Mouse (Mus musculus) regulatory T cell (primary cell): Measurements from ENCODE around the gene Ror1.

Experiments
- in situ Hi-C: fragments of 300-600 bp; cut with MboI, MseI; formaldehyde crosslinking; loops from one replicate; pipeline ENCODE4 v1.15.1; 2025; ENCODE audit warnings: high pct_unique_total_duplicates

Gene Ror1

DNA sequence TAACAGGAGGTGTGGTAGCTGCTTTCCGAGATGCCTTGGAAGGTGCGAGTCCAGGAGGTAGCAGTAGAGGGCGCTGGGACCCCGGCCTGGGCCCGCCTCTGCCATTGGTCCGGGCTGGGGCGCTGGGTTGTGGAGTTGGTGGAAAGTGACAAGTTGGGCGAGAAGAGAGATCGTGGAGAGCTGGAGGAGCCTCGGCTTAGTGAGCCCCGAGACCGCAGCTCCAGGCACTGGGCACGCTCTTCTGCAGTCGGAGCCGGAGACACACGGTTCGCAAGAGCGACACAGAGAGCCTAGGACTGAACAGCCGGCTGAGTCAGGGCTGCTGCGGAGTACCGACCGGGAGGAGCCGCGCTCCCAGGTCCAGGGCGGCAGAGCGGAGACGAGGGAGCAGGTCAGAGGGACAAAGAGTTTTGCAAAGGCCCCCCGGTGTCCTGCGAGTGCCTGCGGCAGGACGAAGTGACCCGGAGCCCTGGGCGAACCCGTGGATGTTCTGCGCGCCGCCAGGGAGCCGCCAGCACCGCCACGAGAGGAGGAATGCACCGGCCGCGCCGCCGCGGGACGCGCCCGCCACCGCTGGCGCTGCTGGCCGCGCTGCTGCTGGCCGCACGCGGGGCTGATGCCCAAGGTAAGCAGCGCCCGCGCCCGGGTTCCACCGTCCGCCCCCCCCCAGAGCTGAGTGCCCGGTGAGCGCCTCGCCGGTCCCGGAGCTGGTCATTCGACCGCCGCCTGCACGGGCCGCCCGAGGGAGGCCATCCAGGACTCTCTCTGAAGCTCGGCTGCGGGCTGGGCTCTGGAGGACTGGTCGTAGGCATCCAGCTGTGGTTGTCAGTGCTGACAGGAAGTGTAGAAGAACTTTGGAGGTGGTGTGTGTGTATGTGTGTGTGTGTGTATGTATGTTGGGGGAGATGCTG, at the start of gene Ror1:
Gene Ror1 (plus strand): TSS at position 107 of the 911 bp plus-strand sequence.
- in situ Hi-C loops: no loop called here

- in situ Hi-C loops: loop anchor here (25.0 kb wide), 1 partner anchor 490 kb away; no protein-coding TSS in a partner anchor
Observed at GRCm38 (mm10) chr4:100047066-100047465, 48.5 kb upstream of the Ror1 start.

DNA sequence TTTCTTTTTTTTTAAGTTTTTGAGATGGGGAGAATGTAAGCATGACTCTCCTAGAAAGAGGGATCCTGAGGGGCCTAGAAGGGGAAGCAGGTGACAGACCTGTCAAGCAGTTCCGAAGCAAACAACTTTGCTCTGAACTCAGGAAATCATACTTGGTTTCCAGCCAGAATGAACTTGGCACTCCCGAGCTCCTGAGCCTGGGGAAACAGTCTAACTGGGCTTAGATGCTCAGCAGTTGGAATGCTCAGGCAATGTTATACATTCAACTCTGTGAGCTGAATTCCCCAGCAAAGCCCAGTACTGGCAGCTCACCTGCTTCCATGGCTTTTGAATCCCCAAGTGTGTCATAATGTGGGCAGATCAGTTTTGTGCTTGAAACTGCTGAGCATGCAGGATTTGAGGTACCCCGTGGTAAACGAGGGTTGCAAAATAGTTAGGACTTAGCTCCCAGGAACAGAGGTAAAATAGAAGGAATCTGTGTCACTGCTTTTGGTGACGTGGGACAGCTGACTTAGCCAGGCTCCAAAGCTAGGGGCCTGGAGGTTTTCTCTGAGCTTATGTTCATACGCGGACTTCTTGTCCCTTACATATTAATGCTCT, 47.1 kb upstream of the Ror1 start:
- in situ Hi-C loops: loop anchor here (25.0 kb wide), 1 partner anchor 489 kb away; no protein-coding TSS in a partner anchor

- in situ Hi-C loops: no loop called here
Observed at GRCm38 (mm10) chr4:100051767-100052166, 43.8 kb upstream of the Ror1 start.

GRCm38 (mm10) chr4:100052258-100052657, 43.3 kb upstream of the Ror1 start:
- in situ Hi-C loops: no loop called here

DNA sequence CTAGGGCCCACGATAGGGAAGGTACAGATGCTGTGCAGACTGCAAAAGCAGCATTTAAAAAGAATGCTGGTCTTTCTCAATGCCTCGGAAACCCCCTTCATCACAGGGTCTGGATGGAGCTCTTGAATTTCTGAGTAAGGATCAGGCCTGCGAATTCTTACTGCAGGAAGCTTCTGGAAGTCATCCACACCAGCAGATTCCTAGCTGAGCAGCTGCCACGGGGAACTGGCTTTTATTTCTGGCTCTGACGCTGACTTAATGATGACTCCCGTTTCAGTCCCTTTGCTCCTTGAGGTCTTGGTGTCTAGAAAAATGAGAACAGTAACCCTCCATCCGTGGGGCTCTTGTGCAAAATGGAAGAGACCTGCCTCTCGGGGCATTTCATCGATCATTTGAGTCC, 39.5 kb upstream of the Ror1 start:
- in situ Hi-C loops: no loop called here

DNA sequence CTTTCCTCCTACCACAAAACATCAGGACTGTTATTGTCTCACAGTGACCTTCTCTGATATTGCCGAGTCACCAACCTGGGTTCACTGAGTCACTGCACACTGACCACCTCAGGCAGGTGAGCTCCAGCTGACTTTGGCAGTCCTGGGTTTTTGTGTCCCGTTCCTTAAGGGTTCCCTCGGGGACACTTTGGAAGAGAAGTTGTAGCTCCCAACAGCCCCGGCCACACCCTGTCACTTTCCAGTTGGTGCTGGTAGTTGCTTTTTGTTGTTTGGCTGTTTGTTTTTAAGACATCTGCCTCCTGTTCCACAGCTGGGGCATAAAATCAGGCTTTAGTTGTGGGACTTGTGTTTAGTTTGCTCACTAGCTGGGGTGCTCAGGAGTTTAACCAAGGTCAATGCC, 39.1 kb upstream of the Ror1 start:
- in situ Hi-C loops: no loop called here

GRCm38 (mm10) chr4:100057381-100057780, 38.2 kb upstream of the Ror1 start:
- in situ Hi-C loops: no loop called here

DNA sequence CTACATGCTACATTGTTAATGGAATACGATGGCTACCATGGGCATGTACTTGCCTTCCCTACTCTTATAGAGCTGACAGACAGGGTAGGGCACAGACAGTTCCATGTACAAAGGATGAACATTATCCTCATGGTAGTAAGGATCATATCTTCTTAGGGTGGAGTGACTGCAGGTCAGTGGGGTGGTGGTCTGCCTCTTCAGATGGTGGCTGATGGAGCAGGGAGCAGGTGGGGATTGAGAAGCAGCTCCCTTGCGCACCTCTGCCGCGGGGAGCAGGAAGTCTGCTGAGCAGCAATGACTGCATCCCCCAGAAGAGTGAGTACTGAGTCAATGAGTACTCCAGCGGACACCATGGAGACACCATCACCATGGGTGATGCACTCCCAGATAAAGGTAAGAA, 37.0 kb upstream of the Ror1 start:
- in situ Hi-C loops: no loop called here

DNA sequence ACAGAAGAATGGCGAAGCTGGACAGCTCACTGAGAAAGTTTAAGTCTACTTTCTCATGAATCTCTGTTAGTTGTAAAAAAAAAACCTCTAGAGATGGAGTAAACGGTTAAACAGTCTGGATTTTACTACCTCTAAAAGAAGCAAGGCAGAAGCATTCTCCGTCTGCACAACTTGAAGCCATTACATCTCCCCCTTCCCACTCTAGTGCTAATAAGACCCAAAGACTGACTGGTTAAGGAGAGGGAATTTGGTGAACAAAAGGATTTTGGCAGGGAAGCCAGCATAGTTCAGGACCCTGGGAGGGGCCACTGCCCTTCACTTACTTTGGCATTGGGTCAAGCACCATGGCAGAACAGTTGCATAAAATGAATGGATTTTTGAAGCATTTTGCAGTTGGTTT, 35.8 kb upstream of the Ror1 start:
- in situ Hi-C loops: no loop called here

DNA sequence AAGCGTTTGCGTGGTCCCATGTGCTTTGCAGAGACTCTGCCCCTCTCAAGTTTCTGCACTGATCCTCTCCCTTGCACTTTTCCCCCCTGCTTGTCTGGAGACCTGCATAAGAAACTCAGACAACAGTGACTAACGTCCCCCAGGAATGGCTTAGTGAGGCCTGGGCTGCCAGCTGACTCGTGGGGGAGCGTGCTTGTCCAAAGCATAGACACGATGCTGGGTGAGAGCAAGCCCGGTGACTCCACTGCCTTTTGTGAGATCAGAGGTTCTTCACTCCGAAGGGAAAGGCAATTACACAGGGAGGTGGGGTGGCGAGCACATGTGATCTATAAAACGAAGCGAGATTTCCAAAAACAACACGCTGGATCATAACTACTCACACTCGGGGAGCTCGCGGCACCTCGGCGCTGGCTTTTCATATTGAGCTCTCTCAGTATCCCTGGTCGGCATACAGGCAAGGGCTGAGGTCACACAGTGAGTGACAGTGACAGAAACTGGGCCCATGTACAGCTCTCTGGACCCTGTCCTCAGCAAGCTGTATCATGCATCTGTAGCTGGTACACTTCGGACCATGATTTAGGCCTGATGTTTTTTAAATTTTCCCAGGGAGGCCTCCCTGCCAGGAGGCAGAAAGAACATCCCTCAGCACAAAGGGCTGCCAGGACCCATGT, 34.1 kb upstream of the Ror1 start:
- in situ Hi-C loops: no loop called here

GRCm38 (mm10) chr4:100065686-100066085, 29.9 kb upstream of the Ror1 start:
- in situ Hi-C loops: no loop called here

GRCm38 (mm10) chr4:100070101-100070500, 25.5 kb upstream of the Ror1 start:
- in situ Hi-C loops: no loop called here

GRCm38 (mm10) chr4:100096596-100097181, 1.1 kb downstream of the Ror1 start:
- in situ Hi-C loops: no loop called here

GRCm38 (mm10) chr4:100097364-100097979, 1.9 kb downstream of the Ror1 start:
- in situ Hi-C loops: no loop called here

GRCm38 (mm10) chr4:100101066-100101820, 5.7 kb downstream of the Ror1 start:
- in situ Hi-C loops: no loop called here

DNA sequence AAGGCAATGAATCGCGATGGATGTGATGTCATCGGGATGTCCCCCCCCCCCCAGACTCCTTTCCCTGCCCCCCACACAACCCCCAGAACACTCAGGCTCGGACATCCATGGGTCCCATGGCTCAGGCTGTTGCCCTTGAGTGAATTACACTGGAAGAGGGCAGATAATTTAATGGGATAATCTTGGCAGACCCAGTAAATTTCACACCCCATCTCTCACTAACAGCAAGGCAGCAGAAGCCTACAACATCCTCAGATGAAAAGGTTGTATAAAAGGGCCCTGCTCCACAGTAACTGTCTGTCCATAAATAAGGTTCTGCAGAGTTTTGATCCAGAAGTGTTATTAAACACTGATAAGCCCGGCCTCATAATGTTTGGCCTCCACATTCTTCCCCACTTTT, 6.3 kb downstream of the Ror1 start:
- in situ Hi-C loops: no loop called here

- in situ Hi-C loops: no loop called here
Observed at GRCm38 (mm10) chr4:100104241-100104640, 8.7 kb downstream of the Ror1 start.

- in situ Hi-C loops: no loop called here
Observed at GRCm38 (mm10) chr4:100107593-100107992, 12.0 kb downstream of the Ror1 start.

GRCm38 (mm10) chr4:100108551-100108950, 13.0 kb downstream of the Ror1 start:
- in situ Hi-C loops: no loop called here

DNA sequence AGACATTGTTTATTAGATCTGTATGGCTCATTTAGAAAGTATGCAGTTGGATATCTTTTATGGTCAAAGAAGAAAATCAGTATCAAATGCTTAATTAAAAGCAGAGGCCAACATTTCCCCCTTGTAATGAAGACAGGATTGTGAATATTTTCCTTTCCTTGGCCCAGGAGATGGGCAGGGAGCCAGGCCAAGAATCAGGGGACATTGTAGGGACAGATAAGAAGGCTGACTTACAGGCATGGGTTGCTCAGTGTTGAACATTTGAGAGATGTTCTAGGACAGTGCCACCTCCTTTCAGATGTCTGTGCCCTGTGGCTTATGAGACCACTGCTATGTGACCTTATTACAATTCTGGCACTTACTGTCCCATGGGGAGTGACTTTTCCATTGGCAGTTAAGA, 18.6 kb downstream of the Ror1 start:
- in situ Hi-C loops: no loop called here
